Mouse (Mus musculus) spleen, adult 2 months (tissue): ENCODE results near the gene BC035947. TPM values are rescaled to one million over a fixed set of nuclear protein-coding genes. Genes with fewer than 3 reads are reported as not detected.

ENCODE experiments used
- DNase-seq, 2 experiments: peaks; one replicate each; pipeline versions ENCODE4 v3.0.0 to v3.0.0-alpha.2; 2012 to 2021; ENCODE audit warnings: low spot score in 2 of 2, low read depth in 1 of 2
- H3K27ac ChIP-seq: fragments of 200-500 bp; 2 replicates; pipeline ENCODE4 v1.5.1; 2012; ENCODE audit warnings: low read length, inconsistent platforms; ENCODE audit not compliant: insufficient read depth
- H3K27me3 ChIP-seq: fragments of 200-500 bp; 2 replicates; pipeline ENCODE4 v1.6.1; 2012; ENCODE audit warnings: mild to moderate bottlenecking, moderate library complexity, low read length, inconsistent platforms; ENCODE audit not compliant: control insufficient read depth, insufficient read depth
- H3K36me3 ChIP-seq: fragments of 200-500 bp; 2 replicates; pipeline ENCODE4 v1.6.1; 2012; ENCODE audit warnings: mild to moderate bottlenecking, low read length, inconsistent platforms; ENCODE audit not compliant: control insufficient read depth, insufficient read depth
- H3K4me1 ChIP-seq: fragments of 200-500 bp; 2 replicates; pipeline ENCODE4 v1.6.1; 2011; ENCODE audit warnings: inconsistent platforms; ENCODE audit not compliant: control insufficient read depth, insufficient read depth, insufficient read length
- H3K4me3 ChIP-seq: fragments of 200-500 bp; 2 replicates; pipeline ENCODE4 v1.5.1; 2011; ENCODE audit warnings: mild to moderate bottlenecking, inconsistent platforms; ENCODE audit not compliant: insufficient read depth, insufficient read length; ENCODE audit errors: extremely low read depth
- CTCF ChIP-seq: fragments of 200-500 bp; IDR thresholded peaks from 2 replicates; pipeline ENCODE4 v1.5.1; 2011; ENCODE audit warnings: mild to moderate bottlenecking, inconsistent platforms; ENCODE audit not compliant: insufficient read depth, insufficient read length, insufficient replicate concordance; ENCODE audit errors: extremely low read depth
- POLR2A ChIP-seq: fragments of 200-500 bp; IDR thresholded peaks from 2 replicates; pipeline ENCODE4 v1.6.1; 2011; ENCODE audit warnings: low read depth, low read length, inconsistent platforms
- WGBS: fragments of 180-500 bp; shearing (Covaris S2); methylation state at CpG from one replicate; pipeline ENCODE4 v1.1.7; 2018; 5-methylcytosine and 5-hydroxymethylcytosine counted together
- polyA plus RNA-seq: library from polyadenylated mRNA; depleted of rRNA; stranded (reverse); fragments of >200 nt; gene quantifications from 2 replicates; pipeline ENCODE4 v1.2.3, GENCODE M21; 2012

BC035947 gene
- polyA plus RNA-seq, 1 experiment: 0.02 TPM

DNA sequence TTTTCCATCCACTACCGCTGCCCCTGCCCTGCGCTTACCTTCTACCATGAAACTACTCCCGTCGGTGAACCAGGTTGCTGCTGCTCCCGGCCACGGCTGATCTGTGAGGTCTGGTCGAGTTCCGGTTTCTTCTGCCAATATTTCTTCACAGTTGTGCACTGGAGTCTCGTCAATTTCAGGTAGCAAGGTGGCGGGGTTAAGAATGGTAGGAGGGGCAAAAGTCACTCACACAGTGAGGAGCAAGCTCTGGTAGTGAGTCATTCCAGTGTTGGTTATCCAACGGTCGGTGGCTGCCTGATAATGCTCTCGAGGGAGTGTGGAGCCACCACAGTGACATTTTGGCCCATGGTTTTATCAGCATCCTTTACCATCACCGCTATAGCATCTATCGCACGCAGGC is 10.9 kb downstream of the BC035947 start:
- TF ChIP-seq POLR2A: no peak
- no peak for TF ChIP-seq CTCF
- no peaks in the 10 kb centered on the region for H3K4me1 ChIP-seq
- 92% methylated on average over 16 of the region's 16 CpGs for WGBS
- no peak overlapping the region for H3K4me3 ChIP-seq
- H3K27me3 ChIP-seq: no peaks in the 10 kb centered on the region
- no peak for DNase-seq
- no peak overlapping the region for H3K27ac ChIP-seq
- no peaks in the 10 kb centered on the region for H3K36me3 ChIP-seq

GRCm38 (mm10) chr1:78490143-78490542 is 21.8 kb downstream of the BC035947 start:
- WGBS: 26% methylated on average over 1 of the region's 1 CpGs
- Histone ChIP-seq H3K27me3 (no peaks in the 10 kb centered on the region), H3K4me1 (peaks cover 8% of the 10 kb centered on the region), H3K27ac (no peak overlapping the region; the same call in 1 of the 2 replicates), H3K36me3 (no peaks in the 10 kb centered on the region), H3K4me3 (no peak overlapping the region)
- TF ChIP-seq CTCF (no peak), POLR2A (no peak)
- peak in 1 of 2 experiments; percentile 23 for DNase-seq

- no peaks in the 10 kb centered on the region for H3K36me3 ChIP-seq
- DNase-seq: peak; percentile 84 to 88
- peaks cover 8% of the 10 kb centered on the region for H3K4me1 ChIP-seq
- WGBS: under 1% methylated on average over 31 of the region's 31 CpGs
- H3K27me3 ChIP-seq: no peaks in the 10 kb centered on the region
- H3K4me3 ChIP-seq: peak within 1 kb of the TSS; percentile 83
- peak within 1 kb of the TSS; percentile 79 for H3K27ac ChIP-seq
- TF ChIP-seq CTCF (no peak), POLR2A (peak; percentile 37)
These were observed 23.0 kb downstream of the BC035947 start, which contains the start of gene Farsb for GRCm38 (mm10) chr1:78488752-78489492. Gene Farsb, minus strand, starts transcription at chr1:78488897.

GRCm38 (mm10) chr1:78488427-78488751 is 23.6 kb downstream of the BC035947 start:
- Histone ChIP-seq H3K27ac (peak overlapping the region; percentile 65), H3K4me1 (peaks cover 8% of the 10 kb centered on the region), H3K27me3 (no peaks in the 10 kb centered on the region), H3K4me3 (peak overlapping the region; percentile 83), H3K36me3 (no peaks in the 10 kb centered on the region)
- DNase-seq: no peak
- TF ChIP-seq CTCF (no peak), POLR2A (no peak)
- under 1% methylated on average over 28 of the region's 28 CpGs for WGBS

- peaks cover 11% of the 10 kb centered on the region for H3K36me3 ChIP-seq
- no peak for DNase-seq
- TF ChIP-seq CTCF (no peak), POLR2A (no peak)
- WGBS: 82% methylated on average over 2 of the region's 2 CpGs
- H3K4me1 ChIP-seq: peaks cover 8% of the 10 kb centered on the region
- no peaks in the 10 kb centered on the region for H3K27me3 ChIP-seq
- no peak overlapping the region for H3K4me3 ChIP-seq
- no peak overlapping the region for H3K27ac ChIP-seq
These were observed 27.6 kb downstream of the BC035947 start for GRCm38 (mm10) chr1:78484361-78484760.

DNA sequence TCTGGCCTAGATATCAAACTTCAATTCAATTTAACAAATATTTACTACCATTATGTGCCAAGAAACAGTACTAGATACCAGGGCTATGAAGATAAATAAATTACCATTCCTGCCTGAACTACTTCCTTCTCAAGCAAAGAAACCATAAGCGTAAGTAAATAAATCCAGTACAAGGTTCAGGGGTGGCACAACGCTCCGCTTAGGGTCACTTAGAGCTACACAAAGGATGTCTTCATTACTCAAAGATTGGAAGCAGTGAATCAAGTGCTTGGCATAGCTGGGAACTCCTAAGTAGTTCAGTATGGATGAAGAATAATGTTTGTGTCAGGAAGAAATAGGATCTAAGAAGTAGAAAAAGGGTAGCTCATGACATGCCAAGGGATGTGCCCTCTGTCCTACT is 28.5 kb downstream of the BC035947 start:
- TF ChIP-seq CTCF (no peak), POLR2A (no peak)
- Histone ChIP-seq H3K36me3 (peaks cover 12% of the 10 kb centered on the region), H3K27ac (no peak overlapping the region), H3K27me3 (no peaks in the 10 kb centered on the region), H3K4me3 (no peak overlapping the region), H3K4me1 (peaks cover 8% of the 10 kb centered on the region)
- no peak for DNase-seq
- 94% methylated on average over 3 of the region's 3 CpGs for whole genome bisulfite sequencing

GRCm38 (mm10) chr1:78472441-78472840 is 39.5 kb downstream of the BC035947 start:
- no peak for DNase-seq
- TF ChIP-seq CTCF (no peak), POLR2A (no peak)
- Histone ChIP-seq H3K4me1 (no peaks in the 10 kb centered on the region), H3K27ac (no peak overlapping the region), H3K4me3 (no peak overlapping the region), H3K36me3 (peaks cover 38% of the 10 kb centered on the region), H3K27me3 (no peaks in the 10 kb centered on the region)
- WGBS: 92% methylated on average over 5 of the region's 5 CpGs
